Mouse (Mus musculus) embryonic facial prominence, embryonic 15.5 days (tissue): ENCODE measurements around the gene Il10ra. TPM values are rescaled to one million over a fixed set of nuclear protein-coding genes. Genes with fewer than 3 reads are reported as not detected.

Experiments used
- ATAC-seq: fragments of 200-750 bp; cut with Nextera tagmentation; 2 replicates; pipeline ENCODE4 v1.8.0; 2017; ENCODE audit warnings: low read depth, moderate TSS enrichment; ENCODE audit not compliant: insufficient number of reproducible peaks, low FRiP score, low TSS enrichment
- H3K27ac ChIP-seq: fragments of 300-500 bp; sonication (generic); replicated peaks from 2 replicates; pipeline ENCODE4 v1.5.1; 2015; ENCODE audit warnings: mild to moderate bottlenecking, inconsistent platforms
- H3K27me3 ChIP-seq: fragments of 300-500 bp; sonication (generic); 2 replicates; pipeline ENCODE4 v1.6.1; 2015; ENCODE audit warnings: inconsistent platforms
- H3K36me3 ChIP-seq: fragments of 300-500 bp; sonication (generic); 2 replicates; pipeline ENCODE4 v1.6.1; 2015; ENCODE audit warnings: mild to moderate bottlenecking, inconsistent platforms
- H3K4me1 ChIP-seq: fragments of 300-500 bp; sonication (generic); 2 replicates; pipeline ENCODE4 v1.6.1; 2015; ENCODE audit warnings: inconsistent platforms
- H3K4me2 ChIP-seq: fragments of 300-500 bp; sonication (generic); replicated peaks from 2 replicates; pipeline ENCODE4 v1.6.1; 2015; ENCODE audit warnings: mild to moderate bottlenecking, inconsistent platforms
- H3K4me3 ChIP-seq: fragments of 300-500 bp; sonication (generic); replicated peaks from 2 replicates; pipeline ENCODE4 v1.5.1; 2015; ENCODE audit warnings: mild to moderate bottlenecking, inconsistent platforms
- H3K9ac ChIP-seq: fragments of 300-500 bp; sonication (generic); 2 replicates; pipeline ENCODE4 v1.6.1; 2015; ENCODE audit warnings: inconsistent platforms
- H3K9me3 ChIP-seq: fragments of 300-500 bp; sonication (generic); replicated peaks from 2 replicates; pipeline ENCODE4 v1.6.1; 2016; ENCODE audit warnings: inconsistent platforms
- WGBS: fragments of 180-500 bp; shearing (Covaris S2); methylation state at CpG from one replicate; pipeline ENCODE4 v1.1.7; 2015; 5-methylcytosine and 5-hydroxymethylcytosine counted together
- polyA plus RNA-seq: library from polyadenylated mRNA; unstranded; fragments of >200 nt; fragmentation: Nextera tagmentation; extraction: Ambion mirVana; gene quantifications from 2 replicates; pipeline ENCODE4 v1.2.1, GENCODE M21; 2015

The Il10ra gene
- polyA plus RNA-seq, 1 experiment from 2014 or later, result 1.4 TPM

DNA sequence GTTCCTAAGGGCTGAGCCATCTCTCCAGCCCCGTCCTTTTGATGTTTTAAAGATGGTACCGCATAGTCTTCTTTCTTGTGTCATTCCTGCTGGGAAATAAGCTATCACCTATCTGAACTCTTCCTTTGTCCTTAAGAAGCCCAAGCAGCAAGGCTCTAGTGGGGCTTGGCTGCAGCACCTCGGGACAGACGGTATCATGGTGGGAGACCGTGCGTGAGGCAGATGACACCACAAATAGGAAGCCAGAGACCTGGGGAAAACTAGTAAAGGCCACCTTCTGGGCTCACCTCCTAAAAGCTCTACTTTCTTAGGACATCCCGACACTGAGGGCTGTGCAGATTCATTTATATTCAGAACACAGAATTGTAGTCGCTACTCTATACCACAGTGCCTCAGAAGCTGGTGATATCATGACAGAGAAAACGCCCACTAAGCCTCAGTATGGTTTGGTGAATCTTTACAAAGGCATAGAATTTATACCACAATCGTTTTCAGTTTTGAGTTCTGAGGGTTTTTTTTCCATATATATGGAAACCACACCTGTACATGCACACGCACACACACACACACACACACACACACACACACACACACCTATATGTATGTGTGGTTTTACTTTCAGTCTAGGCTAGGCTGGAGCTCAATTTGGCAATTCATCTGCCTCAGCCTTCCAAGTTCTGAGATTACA is 22.7 kb upstream of the Il10ra start:
- ATAC-seq, result no peak

DNA sequence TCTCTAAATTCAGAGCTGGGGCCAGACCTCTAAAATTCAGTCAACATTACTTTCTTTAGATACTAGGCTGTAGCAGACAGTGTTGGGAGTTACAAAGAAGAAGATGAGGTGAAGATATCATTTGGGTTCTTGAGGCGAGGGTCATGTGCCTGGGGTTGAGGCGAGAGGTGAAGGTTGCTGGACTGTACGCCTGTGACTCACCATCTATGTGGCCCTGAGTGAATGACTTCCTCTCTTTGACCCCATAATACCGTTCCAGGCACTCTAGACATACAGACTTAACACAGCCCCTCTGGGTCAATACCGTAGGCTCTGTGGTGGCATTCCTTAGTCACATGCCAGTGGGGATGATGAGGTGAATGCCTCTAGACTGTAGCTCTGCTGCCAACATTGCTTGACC is 13.5 kb upstream of the Il10ra start:
- Histone ChIP-seq H3K9me3 (no peaks in the 10 kb centered on the region), H3K9ac (no peak overlapping the region), H3K4me2 (no peak overlapping the region), H3K36me3 (no peaks in the 10 kb centered on the region), H3K4me3 (no peak overlapping the region), H3K27ac (no peak overlapping the region), H3K27me3 (no peaks in the 10 kb centered on the region), H3K4me1 (no peaks in the 10 kb centered on the region)
- no peak for ATAC-seq
- 86% methylated on average over 5 of the region's 5 CpGs for WGBS

More for the DNA sequence above, 22.7 kb upstream of the Il10ra start:
- Histone ChIP-seq H3K9ac (no peak overlapping the region), H3K27ac (no peak overlapping the region), H3K9me3 (no peaks in the 10 kb centered on the region), H3K36me3 (no peaks in the 10 kb centered on the region), H3K27me3 (no peaks in the 10 kb centered on the region), H3K4me1 (no peaks in the 10 kb centered on the region), H3K4me3 (no peak overlapping the region), H3K4me2 (no peak overlapping the region)
- 80% methylated on average over 11 of the region's 11 CpGs for WGBS

DNA sequence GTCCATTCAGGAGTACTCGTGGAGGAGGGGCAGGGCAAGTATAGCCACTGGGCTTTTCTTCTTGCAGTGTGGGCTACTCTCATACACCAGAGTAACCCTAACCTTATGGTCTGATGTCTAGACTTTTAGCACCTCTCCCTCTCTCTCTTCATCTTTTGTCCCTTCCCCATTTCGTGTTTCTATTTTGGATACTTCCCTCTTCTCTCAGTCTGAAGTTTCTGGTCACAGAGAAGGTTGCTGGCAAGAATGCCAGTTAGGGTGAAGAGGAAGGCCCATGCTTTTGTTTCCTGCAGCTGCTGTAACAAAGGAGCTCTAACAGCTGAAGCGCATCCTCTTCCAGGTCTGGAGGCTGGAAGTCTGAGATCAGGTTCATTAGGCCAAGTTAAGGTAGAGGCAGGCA is 11.9 kb upstream of the Il10ra start:
- Histone ChIP-seq H3K27ac (no peak overlapping the region), H3K9ac (no peak overlapping the region), H3K4me1 (no peaks in the 10 kb centered on the region), H3K9me3 (no peaks in the 10 kb centered on the region), H3K36me3 (no peaks in the 10 kb centered on the region), H3K27me3 (no peaks in the 10 kb centered on the region), H3K4me3 (no peak overlapping the region), H3K4me2 (no peak overlapping the region)
- 76% methylated on average over 3 of the region's 3 CpGs for WGBS
- ATAC-seq, result no peak

DNA sequence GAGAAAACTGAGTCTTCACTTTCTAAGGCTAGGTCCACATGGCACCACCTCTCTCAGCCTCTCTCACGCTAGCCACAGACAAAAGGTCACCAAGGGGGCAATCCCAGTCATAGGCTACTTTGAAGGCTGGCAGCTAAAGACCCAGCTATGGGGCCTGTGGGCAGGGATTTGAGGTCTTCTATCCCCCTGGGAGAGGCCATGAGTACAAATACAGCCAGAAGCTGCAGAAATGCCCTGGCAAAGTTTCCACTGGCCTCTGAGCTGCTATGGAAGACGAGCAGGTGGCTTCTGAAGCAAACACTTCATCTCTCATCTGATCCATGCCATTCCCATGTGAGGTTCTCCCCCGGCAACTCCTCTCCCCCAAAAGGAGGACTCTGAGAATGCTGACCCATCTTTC is 11.1 kb upstream of the Il10ra start:
- WGBS, result 69% methylated on average over 3 of the region's 3 CpGs
- Histone ChIP-seq H3K9ac (no peak overlapping the region), H3K27me3 (no peaks in the 10 kb centered on the region), H3K9me3 (no peaks in the 10 kb centered on the region), H3K4me2 (no peak overlapping the region), H3K36me3 (no peaks in the 10 kb centered on the region), H3K27ac (no peak overlapping the region), H3K4me1 (no peaks in the 10 kb centered on the region), H3K4me3 (no peak overlapping the region)
- no peak for ATAC-seq

DNA sequence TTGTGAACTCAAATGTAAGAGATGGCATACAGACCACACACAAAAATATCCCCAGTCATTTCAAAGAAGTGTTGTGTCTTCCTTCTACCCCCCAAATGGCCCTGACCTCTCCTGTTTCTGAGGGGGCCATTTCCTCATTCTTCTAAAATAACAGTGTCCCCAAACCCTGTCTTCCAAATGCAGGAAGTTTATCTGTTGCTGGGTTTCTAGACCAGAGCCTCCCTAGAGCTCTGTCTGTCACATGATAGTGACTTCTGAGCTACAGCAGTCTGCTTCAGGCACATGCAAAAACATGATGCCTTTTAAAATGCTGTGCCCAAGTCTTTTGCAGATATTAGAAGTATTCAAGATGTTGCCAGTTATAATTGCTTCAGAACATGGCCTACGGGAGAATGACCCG is 5.7 kb upstream of the Il10ra start:
- Histone ChIP-seq H3K9me3 (no peaks in the 10 kb centered on the region), H3K27me3 (peaks cover 13% of the 10 kb centered on the region), H3K27ac (no peak overlapping the region), H3K4me2 (no peak overlapping the region), H3K4me3 (no peak overlapping the region), H3K4me1 (no peaks in the 10 kb centered on the region), H3K9ac (no peak overlapping the region), H3K36me3 (no peaks in the 10 kb centered on the region)
- 90% methylated on average over 2 of the region's 2 CpGs for WGBS
- no peak for ATAC-seq

DNA sequence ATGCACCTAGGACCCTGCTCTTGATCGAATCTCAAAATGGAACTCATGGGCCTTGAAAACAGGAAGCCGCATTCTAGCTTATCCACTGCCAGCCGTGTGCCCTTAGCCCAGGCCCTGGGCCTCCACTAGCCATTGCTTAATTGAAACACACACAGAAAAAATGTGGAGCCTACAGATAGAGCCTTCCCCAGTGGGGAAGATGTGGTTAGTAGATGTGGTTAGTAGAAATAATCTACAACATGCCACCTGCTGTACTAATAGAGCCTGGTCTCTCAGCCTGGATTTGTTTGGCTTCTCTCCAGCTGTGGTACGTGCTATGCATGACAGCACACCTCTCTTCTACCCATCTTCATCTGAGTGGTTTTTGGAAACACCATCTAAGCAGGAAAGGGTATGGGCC is 5.3 kb upstream of the Il10ra start:
- no peaks in the 10 kb centered on the region for H3K9me3 ChIP-seq
- WGBS, result 73% methylated on average over 4 of the region's 4 CpGs
- H3K27me3 ChIP-seq, result peaks cover 17% of the 10 kb centered on the region
- no peak overlapping the region for H3K4me3 ChIP-seq
- H3K36me3 ChIP-seq, result no peaks in the 10 kb centered on the region
- no peak overlapping the region for H3K9ac ChIP-seq
- H3K4me1 ChIP-seq, result no peaks in the 10 kb centered on the region
- no peak overlapping the region for H3K27ac ChIP-seq
- ATAC-seq, result no peak
- H3K4me2 ChIP-seq, result no peak overlapping the region

DNA sequence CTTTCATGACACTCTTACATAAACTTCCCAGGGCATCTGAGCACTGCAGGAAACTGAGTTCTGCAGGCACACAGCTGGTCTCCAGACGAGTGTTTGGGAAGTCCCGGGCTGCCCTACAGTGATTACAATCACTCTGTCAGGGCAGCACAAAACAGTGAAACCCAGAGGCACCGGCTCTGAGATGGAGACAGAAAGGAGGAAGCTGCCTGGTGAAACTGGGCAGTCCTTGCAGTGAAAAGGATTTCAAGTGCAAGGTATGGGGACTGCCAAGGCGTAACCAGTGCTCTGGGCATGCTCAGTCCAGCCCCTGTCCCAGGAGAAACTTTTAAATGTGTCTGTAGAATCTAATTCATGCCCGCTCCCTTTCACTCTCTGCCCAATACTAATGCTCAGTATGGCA is 3.3 kb upstream of the Il10ra start:
- no peak overlapping the region for H3K27ac ChIP-seq
- H3K4me1 ChIP-seq, result peaks cover 5% of the 10 kb centered on the region
- H3K27me3 ChIP-seq, result peaks cover 35% of the 10 kb centered on the region
- H3K9me3 ChIP-seq, result no peaks in the 10 kb centered on the region
- no peak overlapping the region for H3K4me3 ChIP-seq
- ATAC-seq, result no peak
- H3K9ac ChIP-seq, result no peak overlapping the region
- H3K4me2 ChIP-seq, result no peak overlapping the region
- 37% methylated on average over 5 of the region's 5 CpGs for WGBS
- no peaks in the 10 kb centered on the region for H3K36me3 ChIP-seq

DNA sequence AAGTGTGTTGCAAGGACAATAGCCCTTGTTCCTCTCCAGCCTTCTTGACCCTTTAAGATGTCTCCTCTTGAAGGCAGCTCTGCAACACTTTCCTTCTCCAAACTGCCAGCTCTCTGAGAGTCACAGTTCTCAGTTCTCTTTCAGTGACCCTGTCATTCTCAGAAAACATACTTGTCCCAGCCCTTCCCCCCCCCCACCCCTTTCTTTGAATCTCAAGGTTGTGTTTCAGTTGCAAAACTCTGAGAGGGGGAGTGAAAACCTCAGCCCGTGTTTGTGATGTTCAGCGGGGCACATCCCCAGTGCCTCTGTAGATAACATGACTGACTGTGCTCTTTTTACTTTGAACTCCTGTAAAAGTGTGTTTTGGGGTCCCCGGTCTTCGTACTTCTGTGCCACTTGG is 870 bp downstream of the Il10ra start:
- Histone ChIP-seq H3K27me3 (peaks cover 35% of the 10 kb centered on the region), H3K9me3 (no peaks in the 10 kb centered on the region), H3K4me3 (no peak overlapping the region), H3K27ac (no peak overlapping the region), H3K4me2 (no peak overlapping the region), H3K36me3 (no peaks in the 10 kb centered on the region), H3K9ac (no peak overlapping the region), H3K4me1 (peaks cover 5% of the 10 kb centered on the region)
- WGBS, result 53% methylated on average over 4 of the region's 4 CpGs
- ATAC-seq, result no peak

DNA sequence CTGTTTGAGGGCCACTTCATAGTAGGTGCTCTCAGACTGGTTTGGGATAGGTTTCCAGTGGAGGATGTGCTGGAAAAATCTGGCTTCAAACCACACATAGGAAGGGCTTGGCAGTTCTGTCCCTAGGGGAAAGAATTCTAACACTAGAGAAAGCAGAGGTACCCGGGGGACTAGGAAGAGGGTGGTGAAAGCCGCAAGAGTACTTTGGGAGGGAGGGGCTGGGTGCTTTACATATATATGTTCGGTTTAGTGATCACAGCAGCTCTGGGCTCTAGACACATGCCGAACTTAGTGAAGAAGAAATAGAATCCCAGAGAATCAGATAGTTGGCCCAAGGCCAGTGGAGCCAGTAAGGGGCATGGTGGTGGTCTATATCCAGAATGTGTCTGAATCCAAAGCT is 1.9 kb downstream of the Il10ra start:
- ATAC-seq, result no peak
- H3K4me1 ChIP-seq, result peaks cover 5% of the 10 kb centered on the region
- H3K27me3 ChIP-seq, result peaks cover 35% of the 10 kb centered on the region
- no peak overlapping the region for H3K9ac ChIP-seq
- H3K9me3 ChIP-seq, result no peaks in the 10 kb centered on the region
- H3K27ac ChIP-seq, result no peak overlapping the region
- no peak overlapping the region for H3K4me3 ChIP-seq
- 70% methylated on average over 4 of the region's 4 CpGs for WGBS
- H3K4me2 ChIP-seq, result no peak overlapping the region
- H3K36me3 ChIP-seq, result no peaks in the 10 kb centered on the region

DNA sequence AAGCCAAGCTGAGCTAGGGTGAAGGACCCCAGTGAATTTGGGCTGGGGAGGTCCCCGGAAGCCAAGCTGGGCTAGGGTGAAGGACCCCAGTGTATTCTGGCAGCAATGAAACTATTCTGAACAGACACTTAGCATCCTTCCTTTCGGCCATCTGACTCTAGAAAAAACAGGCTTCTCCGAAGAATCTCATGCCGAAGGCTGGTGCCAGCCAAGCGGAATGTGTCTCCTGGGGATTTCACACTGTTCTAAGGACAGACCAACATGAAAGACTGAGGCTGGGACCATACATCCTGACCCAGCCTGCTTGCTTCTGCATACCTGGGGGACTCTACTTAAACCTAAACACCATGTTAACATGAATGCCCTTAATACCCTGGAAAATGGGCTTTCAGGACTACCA is 7.1 kb downstream of the Il10ra start:
- no peak overlapping the region for H3K4me2 ChIP-seq
- 57% methylated on average over 5 of the region's 5 CpGs for WGBS

DNA sequence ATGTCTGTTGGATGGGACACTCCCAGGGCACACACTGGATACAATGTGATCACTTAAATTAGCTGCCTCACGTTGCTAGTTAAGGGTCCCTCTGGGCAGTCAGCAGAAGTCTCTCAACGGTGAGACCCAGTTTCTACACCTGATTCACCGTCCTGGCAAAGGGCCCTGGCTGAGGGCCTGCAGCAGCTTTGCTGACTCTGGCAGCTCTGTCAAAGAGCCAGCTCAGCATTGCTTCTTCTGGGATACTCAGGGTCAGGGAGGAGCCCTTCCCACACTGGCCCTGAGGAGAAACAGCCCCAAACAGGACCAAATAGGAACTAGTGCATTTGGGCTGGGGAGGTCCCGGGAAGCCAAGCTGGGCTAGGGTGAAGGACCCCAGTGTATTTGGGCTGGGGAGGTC is 7.5 kb downstream of the Il10ra start:
- Histone ChIP-seq H3K9me3 (no peaks in the 10 kb centered on the region), H3K4me2 (no peak overlapping the region), H3K9ac (no peak overlapping the region), H3K27ac (no peak overlapping the region), H3K27me3 (no peaks in the 10 kb centered on the region), H3K4me1 (no peaks in the 10 kb centered on the region), H3K36me3 (no peaks in the 10 kb centered on the region), H3K4me3 (no peak overlapping the region)
- no peak for ATAC-seq
- WGBS, result 53% methylated on average over 4 of the region's 4 CpGs

More for the DNA sequence above, 7.1 kb downstream of the Il10ra start:
- no peak for ATAC-seq
- no peaks in the 10 kb centered on the region for H3K27me3 ChIP-seq
- no peaks in the 10 kb centered on the region for H3K4me1 ChIP-seq
- no peaks in the 10 kb centered on the region for H3K36me3 ChIP-seq
- no peak overlapping the region for H3K4me3 ChIP-seq
- H3K9me3 ChIP-seq, result no peaks in the 10 kb centered on the region
- no peak overlapping the region for H3K27ac ChIP-seq
- no peak overlapping the region for H3K9ac ChIP-seq

DNA sequence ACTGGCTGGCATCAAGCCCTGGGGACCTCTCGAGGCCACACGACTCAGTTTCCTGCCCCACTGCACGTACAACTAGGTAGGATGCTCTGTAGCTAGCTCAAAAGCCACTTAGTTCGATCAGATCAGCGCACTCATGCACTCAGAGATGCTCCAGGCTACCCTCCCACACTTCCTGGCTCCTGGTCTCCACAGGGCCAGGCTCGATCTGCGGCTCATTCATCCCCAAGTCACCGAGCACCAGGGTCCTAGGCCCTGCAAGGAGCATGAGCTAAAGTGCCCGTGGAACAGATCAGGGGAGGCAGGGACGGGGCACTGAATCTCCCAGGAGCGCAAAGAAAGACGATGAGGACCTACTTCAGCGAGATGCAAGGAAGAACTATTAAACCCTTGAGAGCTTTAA is 9.9 kb downstream of the Il10ra start:
- Histone ChIP-seq H3K4me1 (no peaks in the 10 kb centered on the region), H3K9ac (no peak overlapping the region), H3K9me3 (no peaks in the 10 kb centered on the region), H3K4me2 (no peak overlapping the region), H3K27me3 (no peaks in the 10 kb centered on the region), H3K36me3 (no peaks in the 10 kb centered on the region), H3K27ac (no peak overlapping the region), H3K4me3 (no peak overlapping the region)
- ATAC-seq, result no peak
- 78% methylated on average over 13 of the region's 13 CpGs for WGBS
